Mouse (Mus musculus): ENCODE results near the gene Wrb.
"Not testable (repeated sequence)": the region's sequence is repeated elsewhere in the genome, so short reads cannot be mapped to it uniquely, and the experiment has no call there.

Wrb gene

GRCm38 (mm10) chr16:96145110-96145800 is at the start of gene Wrb:
Gene Wrb, plus strand, starts transcription at chr16:96145407.
- DNase-seq (ENCODE audit: low read depth), result peak; percentile 99

GRCm38 (mm10) chr16:96095966-96096365 is 49.2 kb upstream of the Wrb start:
- no peak for DNase-seq (ENCODE audit: low read depth)

GRCm38 (mm10) chr16:96097811-96098210 is 47.4 kb upstream of the Wrb start:
- not testable (repeated sequence) for DNase-seq (ENCODE audit: low read depth)

GRCm38 (mm10) chr16:96103036-96103435 is 42.2 kb upstream of the Wrb start:
- no peak for DNase-seq (ENCODE audit: low read depth)

GRCm38 (mm10) chr16:96109673-96110072 is 35.5 kb upstream of the Wrb start:
- DNase-seq (ENCODE audit: low read depth), result no peak

GRCm38 (mm10) chr16:96110655-96111345 is 34.4 kb upstream of the Wrb start:
- DNase-seq (ENCODE audit: low read depth), result no peak

GRCm38 (mm10) chr16:96112769-96113168 is 32.4 kb upstream of the Wrb start:
- no peak for DNase-seq (ENCODE audit: low read depth)

- no peak for DNase-seq (ENCODE audit: low read depth)
Observed at GRCm38 (mm10) chr16:96114729-96115128, 30.5 kb upstream of the Wrb start.

GRCm38 (mm10) chr16:96120022-96120623 is 25.1 kb upstream of the Wrb start:
- DNase-seq (ENCODE audit: low read depth), result no peak

- DNase-seq (ENCODE audit: low read depth), result no peak
Observed at GRCm38 (mm10) chr16:96126684-96127171, 18.5 kb upstream of the Wrb start.

- no peak for DNase-seq (ENCODE audit: low read depth)
Observed at GRCm38 (mm10) chr16:96127288-96127656, 17.9 kb upstream of the Wrb start.

- peak; percentile 86 for DNase-seq (ENCODE audit: low read depth)
Observed at GRCm38 (mm10) chr16:96127657-96128344, 17.4 kb upstream of the Wrb start, which contains the start of gene Hmgn1. Gene Hmgn1, minus strand, starts transcription at chr16:96127729.

GRCm38 (mm10) chr16:96128466-96128865 is 16.7 kb upstream of the Wrb start:
- DNase-seq (ENCODE audit: low read depth), result no peak

GRCm38 (mm10) chr16:96144748-96145109 is 478 bp upstream of the Wrb start:
- not testable (repeated sequence) for DNase-seq (ENCODE audit: low read depth)

GRCm38 (mm10) chr16:96145814-96146213 is 607 bp downstream of the Wrb start:
- no peak for DNase-seq (ENCODE audit: low read depth)

- no peak for DNase-seq (ENCODE audit: low read depth)
Observed at GRCm38 (mm10) chr16:96148834-96149233, 3.6 kb downstream of the Wrb start.

GRCm38 (mm10) chr16:96149311-96149710 is 4.1 kb downstream of the Wrb start:
- DNase-seq (ENCODE audit: low read depth), result no peak

GRCm38 (mm10) chr16:96150995-96151394 is 5.8 kb downstream of the Wrb start:
- DNase-seq (ENCODE audit: low read depth), result no peak

GRCm38 (mm10) chr16:96151551-96151950 is 6.3 kb downstream of the Wrb start:
- DNase-seq (ENCODE audit: low read depth), result no peak

GRCm38 (mm10) chr16:96154476-96154875 is 9.3 kb downstream of the Wrb start:
- DNase-seq (ENCODE audit: low read depth), result no peak

GRCm38 (mm10) chr16:96156019-96156418 is 10.8 kb downstream of the Wrb start:
- DNase-seq (ENCODE audit: low read depth), result no peak

- DNase-seq (ENCODE audit: low read depth), result no peak
Observed at GRCm38 (mm10) chr16:96157171-96157570, 12.0 kb downstream of the Wrb start.

Data from c-Kit-positive CD71-negative TER-119-negative erythroid progenitor cells, embryonic 14.5 days (primary cell).